Mouse (Mus musculus): ENCODE measurements around the gene Slx1b. TPM values are rescaled to one million over a fixed set of nuclear protein-coding genes. Genes with fewer than 3 reads are reported as not detected.

Gene Slx1b
- polyA plus RNA-seq, 1 experiment from 2014 or later = 17.3 TPM

GRCm38 (mm10) chr7:126670152-126670551, 25.4 kb downstream of the Slx1b start:
- 95% methylated on average over 3 of the region's 3 CpGs for WGBS
- ATAC-seq = no peak

DNA sequence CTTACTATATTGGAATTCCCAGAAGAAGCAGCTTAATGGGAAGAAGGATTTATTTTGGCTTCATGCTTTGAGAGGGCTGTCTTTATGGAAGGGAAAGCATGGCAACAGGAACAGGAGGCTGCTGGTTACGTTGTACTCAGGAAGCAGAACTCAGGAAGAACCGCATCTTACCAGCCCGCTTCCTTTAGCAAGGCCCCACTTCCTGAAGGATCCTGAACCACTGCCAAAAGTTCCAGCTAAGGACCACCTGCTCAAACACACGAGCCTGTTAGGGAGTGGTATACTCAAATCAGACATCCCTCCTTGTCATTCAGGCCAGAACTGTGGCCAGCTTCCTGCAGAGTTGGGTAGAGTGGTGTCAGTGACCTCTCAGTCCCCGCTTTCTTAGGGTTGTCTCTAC, 27.1 kb downstream of the Slx1b start:
- Histone ChIP-seq H3K4me1 (ENCODE audit: control insufficient read depth, insufficient read depth, low read length) (no peaks in the 10 kb centered on the region), H3K9ac (ENCODE audit: low read depth, low read length) (no peak overlapping the region), H3K4me2 (ENCODE audit: low read length) (no peak overlapping the region), H3K9me3 (replicated peaks; ENCODE audit: control insufficient read depth, low read length, poor library complexity, severe bottlenecking) (no peaks in the 10 kb centered on the region), H3K27ac (ENCODE audit: low read length) (no peak overlapping the region), H3K4me3 (ENCODE audit: low read depth, low read length) (no peak overlapping the region), H3K27me3 (ENCODE audit: control insufficient read depth, insufficient read depth, low read depth, low read length) (no peaks in the 10 kb centered on the region), H3K36me3 (ENCODE audit: control insufficient read depth, insufficient read depth, low read length) (peaks cover 29% of the 10 kb centered on the region)
- ATAC-seq = no peak
- WGBS = 85% methylated on average over 5 of the region's 5 CpGs

More at GRCm38 (mm10) chr7:126670152-126670551, 25.4 kb downstream of the Slx1b start:
- Histone ChIP-seq H3K9me3 (replicated peaks; ENCODE audit: control insufficient read depth, low read length, poor library complexity, severe bottlenecking) (no peaks in the 10 kb centered on the region), H3K4me1 (ENCODE audit: control insufficient read depth, insufficient read depth, low read length) (no peaks in the 10 kb centered on the region), H3K9ac (ENCODE audit: low read depth, low read length) (no peak overlapping the region), H3K4me2 (ENCODE audit: low read length) (no peak overlapping the region), H3K36me3 (ENCODE audit: control insufficient read depth, insufficient read depth, low read length) (peaks cover 21% of the 10 kb centered on the region), H3K27ac (ENCODE audit: low read length) (no peak overlapping the region), H3K27me3 (ENCODE audit: control insufficient read depth, insufficient read depth, low read depth, low read length) (no peaks in the 10 kb centered on the region), H3K4me3 (ENCODE audit: low read depth, low read length) (no peak overlapping the region)

DNA sequence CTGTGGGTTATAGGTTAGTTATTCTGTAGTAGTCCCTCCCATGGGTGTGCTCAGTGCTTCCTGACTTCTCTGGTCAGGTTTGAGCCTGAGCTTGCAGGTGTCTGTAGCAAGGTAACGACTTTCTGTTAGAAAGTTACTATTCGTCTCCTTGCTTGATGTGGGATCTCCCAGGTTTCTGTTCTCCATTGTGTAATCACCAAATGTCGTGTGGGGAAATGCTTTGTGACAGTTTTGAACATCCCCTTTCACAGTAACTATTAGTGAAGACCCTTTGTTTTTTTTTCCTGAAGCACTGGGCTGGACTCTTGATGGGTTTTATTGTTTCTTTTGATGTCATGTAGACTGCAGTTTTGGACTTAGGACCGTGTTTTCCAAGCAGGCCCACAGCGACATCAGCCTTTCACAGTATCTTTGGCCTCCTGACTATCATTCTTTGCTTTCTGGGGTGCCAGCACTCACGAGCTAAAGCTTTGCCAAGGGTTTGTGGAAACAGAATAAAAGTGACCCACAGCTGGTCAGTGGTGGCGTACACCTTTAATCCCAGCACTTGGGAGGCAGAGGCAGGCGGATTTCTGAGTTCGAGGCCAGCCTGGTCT, 28.0 kb downstream of the Slx1b start:
- 89% methylated on average over 9 of the region's 9 CpGs for whole genome bisulfite sequencing
- H3K27me3 ChIP-seq (ENCODE audit: control insufficient read depth, insufficient read depth, low read depth, low read length) = no peaks in the 10 kb centered on the region
- peaks cover 26% of the 10 kb centered on the region for H3K36me3 ChIP-seq (ENCODE audit: control insufficient read depth, insufficient read depth, low read length)
- no peak overlapping the region for H3K27ac ChIP-seq (ENCODE audit: low read length)
- no peaks in the 10 kb centered on the region for H3K4me1 ChIP-seq (ENCODE audit: control insufficient read depth, insufficient read depth, low read length)
- no peaks in the 10 kb centered on the region for H3K9me3 ChIP-seq (replicated peaks; ENCODE audit: control insufficient read depth, low read length, poor library complexity, severe bottlenecking)
- H3K4me3 ChIP-seq (ENCODE audit: low read depth, low read length) = no peak overlapping the region
- ATAC-seq = no peak
- H3K4me2 ChIP-seq (ENCODE audit: low read length) = no peak overlapping the region
- no peak overlapping the region for H3K9ac ChIP-seq (ENCODE audit: low read depth, low read length)

GRCm38 (mm10) chr7:126665269-126665668, 30.3 kb downstream of the Slx1b start:
- Histone ChIP-seq H3K27me3 (ENCODE audit: control insufficient read depth, insufficient read depth, low read depth, low read length) (no peaks in the 10 kb centered on the region), H3K4me1 (ENCODE audit: control insufficient read depth, insufficient read depth, low read length) (no peaks in the 10 kb centered on the region), H3K4me3 (ENCODE audit: low read depth, low read length) (no peak overlapping the region), H3K27ac (ENCODE audit: low read length) (no peak overlapping the region), H3K36me3 (ENCODE audit: control insufficient read depth, insufficient read depth, low read length) (peaks cover 17% of the 10 kb centered on the region), H3K9ac (ENCODE audit: low read depth, low read length) (no peak overlapping the region), H3K4me2 (ENCODE audit: low read length) (no peak overlapping the region), H3K9me3 (replicated peaks; ENCODE audit: control insufficient read depth, low read length, poor library complexity, severe bottlenecking) (no peaks in the 10 kb centered on the region)
- over 99% methylated on average over 3 of the region's 3 CpGs for WGBS
- ATAC-seq = no peak

GRCm38 (mm10) chr7:126663646-126664045, 31.9 kb downstream of the Slx1b start:
- Histone ChIP-seq H3K9me3 (replicated peaks; ENCODE audit: control insufficient read depth, low read length, poor library complexity, severe bottlenecking) (no peaks in the 10 kb centered on the region), H3K4me1 (ENCODE audit: control insufficient read depth, insufficient read depth, low read length) (no peaks in the 10 kb centered on the region), H3K27me3 (ENCODE audit: control insufficient read depth, insufficient read depth, low read depth, low read length) (no peaks in the 10 kb centered on the region), H3K4me3 (ENCODE audit: low read depth, low read length) (no peak overlapping the region), H3K9ac (ENCODE audit: low read depth, low read length) (no peak overlapping the region), H3K36me3 (ENCODE audit: control insufficient read depth, insufficient read depth, low read length) (peaks cover 15% of the 10 kb centered on the region), H3K4me2 (ENCODE audit: low read length) (no peak overlapping the region), H3K27ac (ENCODE audit: low read length) (no peak overlapping the region)
- ATAC-seq = no peak
- 88% methylated on average over 8 of the region's 8 CpGs for WGBS

DNA sequence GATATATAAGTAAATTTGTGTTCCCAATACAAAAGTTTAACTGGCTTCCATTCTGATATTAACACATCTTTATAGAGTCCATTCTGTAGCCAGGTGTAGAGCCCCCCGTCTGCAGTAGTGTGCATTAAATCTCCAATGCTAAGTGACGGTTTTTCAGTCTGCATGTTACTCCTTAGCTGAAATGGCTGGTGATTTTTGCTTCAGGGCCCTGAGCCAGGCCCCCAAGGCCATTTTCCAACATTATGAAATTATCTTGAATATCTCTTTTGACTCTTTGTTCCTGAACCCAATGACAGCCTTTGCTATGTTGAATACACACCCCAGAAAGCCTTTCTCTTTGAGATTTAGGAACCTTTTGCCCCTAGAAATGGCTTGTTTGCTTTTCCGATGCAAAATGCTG, 35.8 kb downstream of the Slx1b start:
- no peaks in the 10 kb centered on the region for H3K27me3 ChIP-seq (ENCODE audit: control insufficient read depth, insufficient read depth, low read depth, low read length)
- no peaks in the 10 kb centered on the region for H3K4me1 ChIP-seq (ENCODE audit: control insufficient read depth, insufficient read depth, low read length)
- H3K4me2 ChIP-seq (ENCODE audit: low read length) = no peak overlapping the region
- no peaks in the 10 kb centered on the region for H3K9me3 ChIP-seq (replicated peaks; ENCODE audit: control insufficient read depth, low read length, poor library complexity, severe bottlenecking)
- H3K9ac ChIP-seq (ENCODE audit: low read depth, low read length) = no peak overlapping the region
- 84% methylated on average over 3 of the region's 3 CpGs for WGBS
- no peak overlapping the region for H3K27ac ChIP-seq (ENCODE audit: low read length)
- ATAC-seq = no peak
- H3K36me3 ChIP-seq (ENCODE audit: control insufficient read depth, insufficient read depth, low read length) = peaks cover 4% of the 10 kb centered on the region; the same call in 1 of the 2 replicates
- no peak overlapping the region for H3K4me3 ChIP-seq (ENCODE audit: low read depth, low read length)

- Histone ChIP-seq H3K36me3 (ENCODE audit: control insufficient read depth, insufficient read depth, low read length) (no peaks in the 10 kb centered on the region), H3K4me3 (ENCODE audit: low read depth, low read length) (no peak overlapping the region), H3K27ac (ENCODE audit: low read length) (no peak overlapping the region), H3K9me3 (replicated peaks; ENCODE audit: control insufficient read depth, low read length, poor library complexity, severe bottlenecking) (no peaks in the 10 kb centered on the region), H3K4me2 (ENCODE audit: low read length) (no peak overlapping the region), H3K27me3 (ENCODE audit: control insufficient read depth, insufficient read depth, low read depth, low read length) (no peaks in the 10 kb centered on the region), H3K9ac (ENCODE audit: low read depth, low read length) (no peak overlapping the region), H3K4me1 (ENCODE audit: control insufficient read depth, insufficient read depth, low read length) (no peaks in the 10 kb centered on the region)
- 97% methylated on average over 1 of the region's 1 CpGs for WGBS
- ATAC-seq = no peak
Measured at GRCm38 (mm10) chr7:126657522-126657921, 38.1 kb downstream of the Slx1b start.

- Histone ChIP-seq H3K36me3 (ENCODE audit: control insufficient read depth, insufficient read depth, low read length) (no peaks in the 10 kb centered on the region), H3K27ac (ENCODE audit: low read length) (no peak overlapping the region), H3K4me3 (ENCODE audit: low read depth, low read length) (no peak overlapping the region), H3K4me2 (ENCODE audit: low read length) (no peak overlapping the region), H3K4me1 (ENCODE audit: control insufficient read depth, insufficient read depth, low read length) (no peaks in the 10 kb centered on the region), H3K27me3 (ENCODE audit: control insufficient read depth, insufficient read depth, low read depth, low read length) (no peaks in the 10 kb centered on the region), H3K9ac (ENCODE audit: low read depth, low read length) (no peak overlapping the region), H3K9me3 (replicated peaks; ENCODE audit: control insufficient read depth, low read length, poor library complexity, severe bottlenecking) (no peaks in the 10 kb centered on the region)
- no peak for ATAC-seq
- 96% methylated on average over 3 of the region's 3 CpGs for WGBS
Measured at GRCm38 (mm10) chr7:126655695-126656094, 39.9 kb downstream of the Slx1b start.

DNA sequence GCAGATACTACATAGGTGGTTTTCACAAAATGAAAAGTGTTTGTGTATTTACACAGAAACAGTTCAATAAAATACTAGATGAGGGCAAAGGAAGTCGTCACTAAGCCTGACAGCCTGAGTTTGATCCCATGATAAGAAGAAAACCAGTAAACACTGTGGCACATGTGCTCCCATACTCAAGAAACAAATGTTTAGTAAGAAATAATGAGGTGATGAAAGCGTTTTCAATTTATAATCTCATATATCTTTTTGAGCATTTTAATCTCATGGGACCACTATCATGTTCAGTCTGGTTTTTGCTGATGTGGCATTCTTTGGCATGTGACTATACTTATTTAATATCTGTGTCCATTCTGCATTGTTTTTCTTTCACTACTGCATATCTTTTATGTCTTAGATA, 41.6 kb downstream of the Slx1b start:
- Histone ChIP-seq H3K9ac (ENCODE audit: low read depth, low read length) (no peak overlapping the region), H3K9me3 (replicated peaks; ENCODE audit: control insufficient read depth, low read length, poor library complexity, severe bottlenecking) (no peaks in the 10 kb centered on the region), H3K4me2 (ENCODE audit: low read length) (no peak overlapping the region), H3K36me3 (ENCODE audit: control insufficient read depth, insufficient read depth, low read length) (no peaks in the 10 kb centered on the region), H3K27ac (ENCODE audit: low read length) (no peak overlapping the region), H3K4me1 (ENCODE audit: control insufficient read depth, insufficient read depth, low read length) (peaks cover 8% of the 10 kb centered on the region), H3K4me3 (ENCODE audit: low read depth, low read length) (no peak overlapping the region), H3K27me3 (ENCODE audit: control insufficient read depth, insufficient read depth, low read depth, low read length) (no peaks in the 10 kb centered on the region)
- 91% methylated on average over 2 of the region's 2 CpGs for WGBS
- no peak for ATAC-seq
